Mouse (Mus musculus) right cerebral cortex, postnatal 36 days (tissue): ENCODE data around the gene Dpp10.
A peak's percentile ranks its signal among the peaks of the same experiment; 100 is the strongest.

ENCODE experiments used
- DNase-seq, 2 experiments: peaks; one replicate each; pipeline ENCODE4 v3.0.0; 2022; ENCODE audit warnings: low spot score in 2 of 2, mixed read lengths in 1 of 2

Gene Dpp10

DNA sequence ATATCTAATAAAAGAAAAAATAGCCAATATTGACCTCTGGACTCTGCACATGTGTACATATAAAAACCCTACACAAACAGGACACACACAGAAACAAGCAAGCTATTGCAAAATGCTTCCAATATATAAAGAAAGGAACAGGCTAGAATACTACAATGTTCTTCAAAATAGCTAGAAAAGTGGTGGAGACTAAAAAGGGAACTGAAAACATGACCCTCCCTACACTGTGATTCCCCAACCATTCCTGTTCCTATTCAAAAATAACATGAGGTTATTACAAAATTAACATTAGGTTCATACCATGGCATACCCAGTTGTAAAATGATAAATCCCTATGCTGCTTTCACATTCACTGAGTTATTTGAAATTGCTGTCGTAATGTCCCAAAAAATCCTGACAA lies 125.8 kb downstream of the Dpp10 start:
- DNase-seq, result no peak

- peak; percentile 54 to 71 for DNase-seq
Measured at GRCm38 (mm10) chr1:123902628-123903027, 142.7 kb downstream of the Dpp10 start.

DNA sequence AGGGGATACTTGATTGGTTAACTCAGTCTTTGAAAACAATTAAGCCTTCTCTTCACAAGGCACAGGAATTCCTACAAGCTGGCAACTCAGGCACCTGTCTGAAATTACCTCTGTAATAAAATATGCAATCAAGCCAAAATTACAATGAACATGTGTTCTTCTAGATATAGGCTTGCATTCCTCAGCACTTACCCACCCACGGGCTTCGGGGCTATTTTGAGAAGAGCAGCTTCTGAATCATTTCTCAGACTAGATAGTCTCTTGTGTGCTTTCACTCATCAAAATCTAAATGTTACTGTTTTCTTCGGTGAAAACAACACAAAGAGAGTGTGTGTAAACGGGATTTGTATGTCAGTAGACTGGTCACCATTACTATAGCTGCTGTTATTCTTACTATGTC lies 144.1 kb downstream of the Dpp10 start:
- peak; percentile 73 to 87 for DNase-seq

- no peak for DNase-seq
Measured at GRCm38 (mm10) chr1:123887243-123887642, 158.1 kb downstream of the Dpp10 start.

DNA sequence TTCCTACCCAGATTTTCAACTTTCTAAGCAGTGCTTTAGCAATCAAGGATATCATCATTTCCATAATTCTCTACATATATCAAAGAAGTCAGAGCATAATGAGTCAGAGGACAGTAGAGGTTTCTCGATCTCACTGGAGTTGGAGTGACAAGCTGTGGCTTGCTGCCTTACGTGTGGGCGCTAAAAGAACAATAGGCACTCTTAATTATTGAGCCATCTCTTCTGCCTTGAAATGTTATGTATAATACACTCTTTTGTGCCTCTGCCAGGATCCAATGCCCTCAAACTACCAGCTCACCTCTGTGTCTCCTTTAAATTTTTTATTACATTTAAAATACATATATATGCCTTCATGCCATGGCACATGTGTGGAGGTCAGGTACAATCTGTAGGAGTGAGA lies 198.5 kb downstream of the Dpp10 start:
- no peak for DNase-seq

DNA sequence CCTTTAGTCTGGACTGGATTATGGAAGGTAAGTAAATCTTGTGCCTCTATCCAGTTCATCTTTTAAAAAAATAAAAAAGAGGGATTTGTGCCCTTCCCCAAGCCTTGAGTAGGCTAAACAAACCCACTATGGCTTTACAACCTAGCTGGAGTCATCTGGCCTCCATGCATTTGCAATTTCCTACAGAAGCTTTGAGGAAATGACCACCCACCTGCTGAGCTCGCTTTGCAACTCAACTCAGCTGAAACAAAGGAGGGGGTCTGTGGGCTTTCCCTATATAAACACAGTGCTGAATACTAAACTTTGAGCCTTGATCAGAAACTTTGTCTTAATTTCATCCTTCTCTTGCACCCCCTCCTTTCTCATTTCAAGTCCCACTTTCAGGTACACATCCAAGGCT lies 244.2 kb downstream of the Dpp10 start:
- no peak for DNase-seq

- peak in 1 of 2 experiments; percentile 6 for DNase-seq
Measured at GRCm38 (mm10) chr1:123765511-123765910, 279.8 kb downstream of the Dpp10 start.

DNA sequence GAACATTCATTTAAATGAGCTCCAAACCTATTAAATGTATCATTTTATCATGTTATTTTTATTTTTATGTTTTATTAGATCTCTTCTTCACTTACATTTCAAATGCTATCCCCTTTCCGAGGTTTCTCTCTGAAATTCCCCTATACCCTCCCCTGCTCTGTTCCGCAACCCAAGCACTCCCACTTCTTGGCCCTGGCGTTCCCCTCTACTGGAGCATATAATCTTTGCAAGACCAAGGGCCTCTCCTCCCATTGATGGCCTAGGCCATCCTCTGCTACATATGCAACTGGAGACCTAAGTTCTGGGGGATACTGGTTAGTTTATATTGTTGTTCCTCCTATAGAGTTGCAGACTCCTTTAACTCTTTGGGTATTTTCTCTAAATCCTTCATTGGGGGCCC lies 283.1 kb downstream of the Dpp10 start:
- no peak for DNase-seq

DNA sequence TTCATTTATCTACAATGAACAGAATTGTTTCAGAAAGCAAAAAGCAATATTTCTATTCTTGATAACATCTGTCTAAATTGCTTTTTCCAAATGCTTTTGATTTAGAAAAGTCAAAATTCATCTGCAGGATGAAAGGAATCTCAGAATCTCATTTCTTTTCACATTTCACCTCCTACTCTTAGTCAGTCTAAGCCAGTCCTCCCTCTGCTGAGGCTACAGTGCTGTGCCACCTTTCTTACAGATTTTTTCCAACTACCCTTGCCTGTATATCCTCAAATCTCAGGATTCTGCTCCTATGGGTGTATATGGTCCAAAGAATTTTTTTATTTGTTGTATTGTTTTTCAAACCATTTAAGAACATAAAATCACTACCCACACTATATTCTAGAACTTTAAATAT lies 289.3 kb downstream of the Dpp10 start:
- DNase-seq, result no peak

- DNase-seq, result no peak
Measured at GRCm38 (mm10) chr1:123707292-123707691, 338.1 kb downstream of the Dpp10 start.

- no peak for DNase-seq
Measured at GRCm38 (mm10) chr1:123658409-123658808, 386.9 kb downstream of the Dpp10 start.

DNA sequence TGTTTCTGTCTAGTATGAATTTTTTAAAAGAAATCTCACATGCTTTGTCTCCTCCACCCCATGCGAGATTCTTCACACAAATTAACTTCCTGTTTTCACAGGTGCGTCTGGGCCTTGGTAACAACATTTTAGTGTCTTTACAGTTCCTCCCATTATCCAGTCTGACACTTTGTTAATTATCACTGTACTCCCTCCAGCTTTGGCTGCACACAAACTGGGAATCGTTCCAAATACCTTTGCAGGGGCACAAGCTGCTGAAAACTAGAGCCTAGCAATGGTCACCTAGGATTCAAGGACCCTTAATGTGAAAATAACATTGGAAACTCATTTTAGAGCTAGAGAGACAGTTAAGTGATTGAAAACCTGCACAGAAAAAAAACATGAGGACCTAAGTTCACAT lies 388.8 kb downstream of the Dpp10 start:
- no peak for DNase-seq

DNA sequence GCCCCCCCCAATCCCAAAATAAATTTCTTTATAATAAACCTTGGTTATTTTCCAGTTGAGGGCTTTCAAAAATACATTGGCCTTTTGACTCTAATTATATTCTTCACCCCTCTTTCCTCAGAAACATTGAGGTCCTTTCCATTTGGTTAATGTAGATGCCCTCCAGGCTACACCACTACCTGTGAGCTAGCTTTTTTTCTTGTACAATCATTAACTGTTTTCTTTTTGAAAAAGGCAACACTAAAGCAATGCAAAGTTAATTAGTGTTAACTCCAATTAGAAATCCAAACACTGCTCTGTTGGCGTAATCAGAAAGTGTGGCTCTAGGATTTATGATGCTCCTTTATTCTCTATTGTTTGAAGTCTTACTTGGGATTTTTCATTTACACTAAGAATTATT lies 407.5 kb downstream of the Dpp10 start:
- DNase-seq, result no peak

DNA sequence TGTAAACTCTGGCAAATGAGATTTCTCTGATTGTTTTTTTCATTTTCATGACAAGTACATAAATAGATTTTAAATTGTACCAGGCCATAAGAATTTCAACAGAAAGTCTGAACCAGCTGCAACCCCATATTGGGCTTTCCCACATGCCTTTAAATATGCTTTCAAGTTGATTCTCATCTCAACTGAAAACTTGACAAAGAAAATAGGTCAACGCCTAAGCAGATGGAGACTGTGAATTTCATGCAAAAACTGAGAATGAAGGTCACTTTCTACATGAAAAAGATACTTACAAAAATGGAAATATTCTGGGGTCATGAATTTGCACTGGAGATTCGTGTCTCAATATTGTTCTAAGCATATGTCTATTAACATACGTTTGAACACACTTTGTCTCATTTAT lies 417.1 kb downstream of the Dpp10 start:
- DNase-seq, result no peak

DNA sequence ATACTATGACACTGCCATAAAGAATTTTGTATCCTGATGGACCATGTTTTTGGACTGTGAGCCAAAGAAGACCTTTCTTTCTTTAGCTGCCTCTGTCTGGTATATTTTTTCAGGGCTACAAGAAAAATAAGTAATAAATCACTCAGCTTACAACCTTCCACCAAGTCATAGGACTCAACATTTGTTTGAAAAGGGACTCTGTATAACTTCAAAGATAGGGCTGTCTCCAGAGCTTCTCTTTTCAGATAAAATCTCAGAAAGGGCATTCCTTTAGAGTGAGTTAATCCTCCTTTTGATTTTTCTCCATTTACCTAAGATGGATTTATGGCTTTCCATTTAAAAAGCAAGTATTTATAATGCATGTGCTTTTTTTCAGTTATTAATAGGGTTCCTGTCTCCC lies 460.5 kb downstream of the Dpp10 start:
- DNase-seq, result no peak

DNA sequence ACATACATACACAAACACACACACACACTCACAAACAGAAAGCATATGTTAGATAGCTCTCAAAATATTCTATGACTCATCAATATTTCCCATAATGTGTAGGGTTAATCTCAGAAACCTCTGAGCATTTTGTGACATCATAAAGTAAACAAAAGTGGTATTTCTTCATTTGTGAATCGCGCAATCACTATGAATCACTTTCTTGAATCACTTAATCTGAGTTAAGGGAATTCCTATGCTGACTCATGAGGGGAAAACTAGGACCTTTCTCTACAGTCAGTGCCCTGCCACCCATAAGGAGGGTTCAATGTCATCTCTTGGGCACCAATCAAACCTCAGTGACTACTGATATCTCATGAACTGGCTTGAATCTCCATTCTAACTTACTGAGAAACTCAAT lies 465.2 kb downstream of the Dpp10 start:
- no peak for DNase-seq

DNA sequence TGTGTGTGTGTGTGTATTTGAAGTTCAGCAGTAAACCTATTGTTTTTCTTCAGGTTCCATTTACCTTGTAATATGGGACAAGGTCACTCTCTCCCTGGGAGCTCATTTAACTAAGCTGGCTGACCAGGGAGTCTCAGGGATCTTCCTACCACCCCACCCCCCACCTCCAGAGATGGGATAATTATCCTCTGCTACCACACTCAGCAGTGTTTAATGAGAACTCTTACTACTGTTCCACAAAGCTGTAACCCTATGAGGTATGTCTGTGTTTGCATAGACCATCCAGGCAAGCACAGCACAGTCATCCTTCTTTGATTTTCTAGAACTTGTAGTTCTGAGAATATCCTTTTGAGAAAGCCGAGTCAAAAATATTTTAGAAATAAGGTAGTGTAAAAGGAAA lies 471.6 kb downstream of the Dpp10 start:
- DNase-seq, result no peak

DNA sequence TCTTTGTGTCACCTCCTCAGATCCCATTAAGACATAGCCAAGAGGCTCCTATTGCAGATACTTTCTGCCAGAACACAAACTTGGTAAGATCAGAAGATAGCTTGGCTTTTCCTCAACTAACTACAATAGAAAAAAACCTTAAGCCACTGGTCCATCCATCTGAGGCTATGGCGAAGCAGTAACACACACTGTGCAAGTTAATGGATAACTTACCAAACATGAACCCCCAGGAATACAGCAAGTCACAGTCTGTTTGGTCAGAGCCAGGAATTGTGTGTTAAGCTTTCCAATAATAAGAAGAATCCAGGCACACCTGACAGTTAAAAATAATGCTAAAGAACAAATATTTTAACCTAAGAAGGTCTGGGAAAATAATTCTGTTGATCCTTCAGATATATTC lies 502.9 kb downstream of the Dpp10 start:
- no peak for DNase-seq

DNA sequence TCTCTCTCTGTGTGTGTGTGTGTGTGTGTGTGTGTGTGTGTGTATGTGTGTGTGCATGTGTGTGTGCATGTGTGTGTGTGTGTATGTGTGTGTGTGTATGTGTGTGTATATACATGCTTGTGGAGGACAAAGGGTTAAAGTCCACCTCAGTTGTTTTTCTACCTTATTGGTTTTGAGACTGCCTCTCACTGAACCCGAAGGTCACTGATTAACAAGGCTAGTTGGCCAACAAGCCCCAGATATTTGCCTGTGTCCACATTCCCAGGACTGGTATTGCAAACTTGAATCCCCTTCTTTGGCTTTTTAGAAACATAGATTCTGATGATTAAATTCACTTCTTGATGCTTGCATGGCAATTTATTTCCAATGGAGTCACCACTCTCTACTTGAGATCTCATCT lies 577.6 kb downstream of the Dpp10 start:
- no peak for DNase-seq

DNA sequence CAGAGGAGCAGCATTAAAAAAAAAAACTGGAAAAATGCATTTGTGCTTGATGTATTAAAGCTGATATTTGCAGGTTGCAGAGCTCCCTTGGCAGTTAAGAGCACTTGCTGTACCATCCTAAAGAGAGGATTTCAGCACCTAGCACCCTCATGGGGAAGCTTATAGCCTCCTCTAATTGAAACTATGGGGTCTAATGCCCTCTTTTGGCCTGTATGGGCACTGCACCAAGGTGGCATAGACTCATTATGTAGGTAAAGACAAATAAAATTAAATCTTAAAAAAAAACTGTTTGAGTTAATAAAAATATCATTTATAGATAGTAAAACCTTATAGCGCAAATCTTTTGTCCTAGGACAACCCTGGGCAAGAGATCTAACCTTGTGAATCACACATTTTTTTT lies 631.2 kb downstream of the Dpp10 start:
- DNase-seq, result no peak

DNA sequence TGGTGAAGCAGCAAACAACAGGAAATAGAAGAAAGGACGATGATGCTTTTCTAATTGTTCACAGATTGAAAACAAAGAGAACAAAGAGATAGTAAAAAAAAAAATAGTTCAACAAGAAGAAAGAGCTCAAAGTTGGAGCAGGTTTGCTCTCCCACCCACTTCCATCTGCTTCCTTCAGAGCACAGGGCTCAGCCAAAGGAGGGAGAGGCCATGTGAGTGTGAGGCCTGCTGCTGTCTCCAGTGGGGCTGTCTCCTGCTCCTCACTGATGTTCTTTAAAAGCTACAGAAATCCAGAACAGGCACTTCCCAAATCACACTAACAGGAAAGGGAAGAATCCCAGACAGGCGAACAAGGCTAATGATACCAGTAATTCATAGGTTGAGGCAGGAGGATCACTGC lies 694.1 kb downstream of the Dpp10 start:
- no peak for DNase-seq

GRCm38 (mm10) chr1:123337877-123338276 lies 707.5 kb downstream of the Dpp10 start:
- DNase-seq, result no peak

GRCm38 (mm10) chr1:123316886-123317285 lies 728.5 kb downstream of the Dpp10 start:
- no peak for DNase-seq
